Mouse (Mus musculus) embryonic facial prominence, embryonic 11.5 days (tissue): Measurements from ENCODE around the gene Rhox4e. TPM values are rescaled to one million over a fixed set of nuclear protein-coding genes. Genes with fewer than 3 reads are reported as not detected.

Source experiments
- polyA plus RNA-seq: library from polyadenylated mRNA; unstranded; fragments of >200 nt; fragmentation: Nextera tagmentation; extraction: Ambion mirVana; gene quantifications from 2 replicates; pipeline ENCODE4 v1.2.1, GENCODE M21; 2014

Rhox4e gene
- polyA plus RNA-seq, 1 experiment from 2014 or later: 0.24 TPM

Other genes with a start within 250 kb of the Rhox4e start
- gene Rhox3a2, start 177.4 kb upstream of the Rhox4e start, polyA plus RNA-seq: not detected in 2 replicates
- gene Rhox4a2, start 166.6 kb upstream of the Rhox4e start, polyA plus RNA-seq: 1.4 and 2.2 TPM in 2 replicates
- not detected in 2 replicates for gene Rhox2b, start 145.3 kb upstream of the Rhox4e start, polyA plus RNA-seq
- gene Rhox4b, start 124.9 kb upstream of the Rhox4e start, polyA plus RNA-seq: 0.85 and 0.86 TPM in 2 replicates
- 1.00 and 1.2 TPM in 2 replicates for gene Rhox2c, start 103.7 kb upstream of the Rhox4e start, polyA plus RNA-seq
- gene Rhox3c, start 98.8 kb upstream of the Rhox4e start, polyA plus RNA-seq: not detected in 2 replicates
- not detected in 2 replicates for gene Rhox4c, start 77.1 kb upstream of the Rhox4e start, polyA plus RNA-seq
- gene Rhox2d, start 64.0 kb upstream of the Rhox4e start, polyA plus RNA-seq: 0.43 TPM in 1 of 2 replicates, not detected in the other
- gene Rhox4d, start 43.1 kb upstream of the Rhox4e start, polyA plus RNA-seq: not detected in 2 replicates
- gene Rhox2e, start 27.0 kb upstream of the Rhox4e start, polyA plus RNA-seq: not detected in 2 replicates
- gene Rhox3e, start 15.4 kb upstream of the Rhox4e start, polyA plus RNA-seq: not detected in 2 replicates
- 0.38 and 0.98 TPM in 2 replicates for gene Rhox2f, start 14.0 kb downstream of the Rhox4e start, polyA plus RNA-seq
- not detected in 2 replicates for gene Rhox3f, start 23.6 kb downstream of the Rhox4e start, polyA plus RNA-seq
- gene Rhox4f, start 50.3 kb downstream of the Rhox4e start, polyA plus RNA-seq: not detected in 2 replicates
- gene Rhox3g, start 71.2 kb downstream of the Rhox4e start, polyA plus RNA-seq: not detected in 2 replicates
- not detected in 2 replicates for gene Rhox2g, start 86.1 kb downstream of the Rhox4e start, polyA plus RNA-seq
- gene Rhox4g, start 93.9 kb downstream of the Rhox4e start, polyA plus RNA-seq: not detected in 2 replicates
- gene Rhox3h, start 111.4 kb downstream of the Rhox4e start, polyA plus RNA-seq: not detected in 2 replicates
- not detected in 2 replicates for gene Rhox2h, start 115.9 kb downstream of the Rhox4e start, polyA plus RNA-seq
- 1.8 and 2.1 TPM in 2 replicates for gene Rhox5, start 247.4 kb downstream of the Rhox4e start, polyA plus RNA-seq